Mouse (Mus musculus) Patski (cell line): ENCODE data around the gene Tomm40l. TPM values are rescaled to one million over a fixed set of nuclear protein-coding genes. Genes with fewer than 3 reads are reported as not detected.
A peak's percentile ranks its signal among the peaks of the same experiment; 100 is the strongest.

Experiments used
- ATAC-seq: fragments of 100-300 bp; one replicate; pipeline ENCODE4 v1.8.0; 2021
- CTCF ChIA-PET: fragments of 350-600 bp; sonication (Branson Sonifier 250); formaldehyde crosslinking; loops from one replicate; lab custom pipeline; 2022; ENCODE audit warnings: inconsistent platforms; lab: Charles Lee
- POLR2A ChIA-PET: fragments of 350-600 bp; sonication (Branson Sonifier 250); formaldehyde crosslinking; loops from one replicate; lab custom pipeline; 2022; ENCODE audit warnings: antibody characterized with exemption, inconsistent platforms; lab: Charles Lee
- DNase-seq: peaks from one replicate; pipeline ENCODE4 v3.0.0-alpha.2; 2011; ENCODE audit warnings: low read depth, low spot score
- H3K27me3 ChIP-seq: fragments of 371-371 bp; one replicate; pipeline ENCODE4 v1.5.1; 2021
- CTCF ChIP-seq: fragments of 100-300 bp; IDR thresholded peaks from one replicate; pipeline ENCODE4 v1.5.1; 2021
- in situ Hi-C: fragments of 300-500 bp; cut with MboI; formaldehyde crosslinking; loops from 3 replicates; pipeline ENCODE4 v1.11.1; 2018; ENCODE audit warnings: low pct_unique_long_range_greater_than_20kb, mixed read lengths
- polyA plus RNA-seq: library from polyadenylated mRNA; unstranded; gene quantifications from one replicate; pipeline ENCODE4 v1.2.3, GENCODE M21; 2021

Tomm40l gene
- polyA plus RNA-seq, 1 experiment from 2014 or later, result 65.5 TPM

DNA sequence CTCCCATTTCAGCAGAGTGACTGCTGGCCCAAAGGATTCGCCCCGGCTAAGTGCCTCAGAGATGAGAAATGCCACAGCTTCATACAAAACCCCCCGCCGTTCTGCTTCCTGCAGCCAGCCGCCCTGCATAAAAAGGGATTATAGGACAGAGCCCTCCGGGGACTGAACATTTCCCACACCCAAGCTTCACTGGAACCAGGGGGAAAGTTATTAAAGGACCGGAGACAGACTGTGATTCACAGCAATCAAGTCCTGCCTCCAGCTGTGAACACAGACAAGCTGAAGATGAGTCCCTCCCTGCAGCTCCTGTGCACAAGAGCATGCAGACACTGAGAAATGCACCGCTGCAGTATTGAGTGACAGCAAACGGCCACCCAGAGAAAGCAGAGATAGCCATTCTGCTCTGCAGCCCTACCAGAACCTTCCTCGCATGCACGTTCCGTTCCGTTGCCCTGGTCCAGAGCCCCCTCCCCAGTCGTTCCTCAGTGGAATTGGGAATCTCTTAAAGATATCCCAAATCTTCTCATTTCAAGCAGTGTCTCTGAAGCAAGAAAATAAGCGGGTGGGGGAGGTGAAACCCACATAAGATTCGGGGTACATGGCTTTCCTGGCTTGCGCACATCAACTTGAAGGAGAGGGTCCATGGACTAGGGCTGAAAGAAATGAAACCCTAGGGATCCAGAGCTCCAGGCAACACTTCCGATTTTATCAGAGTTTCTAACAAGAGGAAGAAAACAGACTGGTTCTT is 29.0 kb downstream of the Tomm40l start:
- ChIA-PET POLR2A (no interaction called here), CTCF (interaction anchor here (0.9 to 9.7 kb wide), 7 partner anchors 8 to 40 kb away, joined by 3 to 97 read pairs (median 6); partner anchors contain the start of gene Nr1i3)
- TF ChIP-seq CTCF, result no peak
- no peaks in the 10 kb centered on the region for H3K27me3 ChIP-seq
- peak; percentile 74 for ATAC-seq
- in situ Hi-C loops, result no loop called here
- DNase-seq, result peak; percentile 94

- in situ Hi-C loops, result no loop called here
- DNase-seq, result no peak
- no peaks in the 10 kb centered on the region for H3K27me3 ChIP-seq
- no peak for ATAC-seq
- CTCF ChIA-PET, result interaction anchor here (0.9 to 9.7 kb wide), 9 partner anchors 9 to 73 kb away, joined by 3 to 97 read pairs (median 6); partner anchors contain the start of gene Nr1i3
- no peak for TF ChIP-seq CTCF
- POLR2A ChIA-PET, result interaction anchor here (0.6 kb wide), 1 partner anchor 80 kb away, joined by 5 read pairs; no protein-coding TSS in a partner anchor
These were observed 30.0 kb downstream of the Tomm40l start for GRCm38 (mm10) chr1:171192283-171192682.

- no peak for DNase-seq
- ChIA-PET CTCF (interaction anchor here (1.5 to 1.8 kb wide), 3 partner anchors 15 to 30 kb away, joined by 3 to 6 read pairs (median 6); no protein-coding TSS in a partner anchor), POLR2A (interaction anchor here (0.7 kb wide), 1 partner anchor 79 kb away, joined by 5 read pairs; the partner anchor contains the start of gene B4galt3)
- in situ Hi-C loops, result no loop called here
- TF ChIP-seq CTCF, result no peak
- H3K27me3 ChIP-seq, result no peaks in the 10 kb centered on the region
- no peak for ATAC-seq
These were observed 31.5 kb downstream of the Tomm40l start for GRCm38 (mm10) chr1:171190832-171191231.

GRCm38 (mm10) chr1:171189476-171190114 is 32.7 kb downstream of the Tomm40l start:
- H3K27me3 ChIP-seq, result no peaks in the 10 kb centered on the region
- POLR2A ChIA-PET, result interaction anchor here (0.6 to 1.3 kb wide), 2 partner anchors 24 to 61 kb away, joined by 3 to 7 read pairs; partner anchors contain the start of genes Adamts4 and Nr1i3
- TF ChIP-seq CTCF, result no peak
- in situ Hi-C loops, result no loop called here
- CTCF ChIA-PET, result interaction anchor here (1.0 to 1.8 kb wide), 7 partner anchors 9 to 31 kb away, joined by 3 to 6 read pairs (median 3); no protein-coding TSS in a partner anchor
- peak; percentile 96 for DNase-seq
- ATAC-seq, result peak; percentile 74

GRCm38 (mm10) chr1:171189046-171189445 is 33.3 kb downstream of the Tomm40l start:
- ChIA-PET CTCF (interaction anchor here (0.6 to 1.8 kb wide), 6 partner anchors 10 to 31 kb away, joined by 3 to 6 read pairs (median 3); no protein-coding TSS in a partner anchor), POLR2A (interaction anchor here (1.3 kb wide), 1 partner anchor 24 kb away, joined by 3 read pairs; the partner anchor contains the start of gene Nr1i3)
- H3K27me3 ChIP-seq, result no peaks in the 10 kb centered on the region
- no peak for TF ChIP-seq CTCF
- in situ Hi-C loops, result no loop called here
- DNase-seq (no peak), ATAC-seq (peak; percentile 14)

- ChIA-PET POLR2A (interaction anchor here (1.3 kb wide), 1 partner anchor 25 kb away, joined by 3 read pairs; the partner anchor contains the start of gene Nr1i3), CTCF (interaction anchor here (0.6 to 2.9 kb wide), 4 partner anchors 9 to 23 kb away, joined by 3 to 10 read pairs (median 4); no protein-coding TSS in a partner anchor)
- no peak for TF ChIP-seq CTCF
- no peak for ATAC-seq
- in situ Hi-C loops, result no loop called here
- no peak for DNase-seq
- no peaks in the 10 kb centered on the region for H3K27me3 ChIP-seq
These were observed 34.2 kb downstream of the Tomm40l start for GRCm38 (mm10) chr1:171187851-171188700.

DNA sequence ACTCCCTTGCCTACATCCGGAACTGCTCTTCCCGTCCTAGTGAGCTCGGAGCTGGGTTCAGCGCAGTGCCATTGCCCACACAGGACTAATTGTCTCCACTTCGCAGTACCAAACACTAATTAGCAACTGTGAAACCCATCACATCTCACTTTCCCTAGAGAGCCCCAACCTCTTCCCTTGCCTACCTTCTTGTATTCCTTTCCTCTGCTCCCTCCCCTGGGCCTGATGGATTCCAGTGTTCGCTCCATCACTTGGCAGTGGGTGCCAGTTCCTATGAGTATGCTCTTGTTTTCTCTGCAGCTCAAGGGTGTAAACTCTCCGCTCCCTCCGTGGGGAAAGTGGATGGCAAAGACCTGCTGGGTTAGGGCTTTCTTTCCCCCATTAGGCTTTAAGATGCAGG is 36.7 kb downstream of the Tomm40l start:
- POLR2A ChIA-PET, result interaction anchor here (0.6 kb wide), 1 partner anchor 68 kb away, joined by 3 read pairs; no protein-coding TSS in a partner anchor
- no peaks in the 10 kb centered on the region for H3K27me3 ChIP-seq
- ATAC-seq (no peak), DNase-seq (no peak)
- in situ Hi-C loops, result no loop called here
- CTCF ChIA-PET, result interaction anchor here (2.9 kb wide), 1 partner anchor 20 kb away, joined by 10 read pairs; no protein-coding TSS in a partner anchor
- TF ChIP-seq CTCF, result no peak

GRCm38 (mm10) chr1:171184314-171184713 is 38.0 kb downstream of the Tomm40l start:
- DNase-seq (no peak), ATAC-seq (no peak)
- no peaks in the 10 kb centered on the region for H3K27me3 ChIP-seq
- ChIA-PET CTCF (interaction anchor here (0.8 to 2.0 kb wide), 10 partner anchors 9 to 37 kb away, joined by 3 to 9 read pairs (median 4); partner anchors contain the start of gene Pcp4l1), POLR2A (no interaction called here)
- TF ChIP-seq CTCF, result peak; percentile 47
- in situ Hi-C loops, result no loop called here

- ChIA-PET CTCF (interaction anchor here (0.8 to 2.0 kb wide), 9 partner anchors 8 to 37 kb away, joined by 3 to 9 read pairs (median 4); partner anchors contain the start of gene Pcp4l1), POLR2A (no interaction called here)
- no peaks in the 10 kb centered on the region for H3K27me3 ChIP-seq
- no peak for ATAC-seq
- no peak for DNase-seq
- TF ChIP-seq CTCF, result no peak
- in situ Hi-C loops, result no loop called here
These were observed 38.7 kb downstream of the Tomm40l start for GRCm38 (mm10) chr1:171183620-171184019.
